Mouse (Mus musculus) MEL (cell line): ENCODE data around the gene Ppa1. TPM values are rescaled to one million over a fixed set of nuclear protein-coding genes. Genes with fewer than 3 reads are reported as not detected.
"Not testable (repeated sequence)": the region's sequence is repeated elsewhere in the genome, so short reads cannot be mapped to it uniquely, and the experiment has no call there.

Source experiments
- DNase-seq: peaks from one replicate; pipeline ENCODE4 v3.0.0; 2011; ENCODE audit warnings: low read depth, low spot score
- H3K27ac ChIP-seq: 2 replicates; pipeline ENCODE4 v1.5.1; 2012; ENCODE audit warnings: low read depth, mild to moderate bottlenecking, control low read depth, low read length, moderate library complexity; ENCODE audit not compliant: control insufficient read depth
- H3K27me3 ChIP-seq, 2 experiments: fragments of 150-350 bp in 1 of 2; sonication (generic) in 1 of 2; 2 replicates each; pipeline ENCODE4 v1.6.1; 2012; ENCODE audit warnings: low read length in 2 of 2, mild to moderate bottlenecking in 2 of 2, improper control_type of control experiment in 1 of 2, moderate library complexity in 1 of 2; ENCODE audit not compliant: insufficient read depth in 2 of 2, control insufficient read depth in 1 of 2
- H3K36me3 ChIP-seq, 2 experiments: 2 replicates each; pipeline ENCODE4 v1.6.1; 2012 to 2014; ENCODE audit warnings: low read length in 2 of 2, improper control_type of control experiment in 1 of 2, inconsistent platforms in 1 of 2, mild to moderate bottlenecking in 1 of 2; ENCODE audit not compliant: insufficient read depth in 2 of 2, control insufficient read depth in 1 of 2
- H3K4me1 ChIP-seq, 2 experiments: fragments of 150-350 bp in 1 of 2; sonication (generic) in 1 of 2; 2 replicates each; pipeline ENCODE4 v1.6.1; 2012; ENCODE audit warnings: low read length in 2 of 2, improper control_type of control experiment in 1 of 2, mild to moderate bottlenecking in 1 of 2; ENCODE audit not compliant: insufficient read depth in 2 of 2, control insufficient read depth in 1 of 2
- H3K4me3 ChIP-seq, 2 experiments: fragments of 150-350 bp in 1 of 2; sonication (generic) in 1 of 2; 2 replicates each; pipeline ENCODE4 v1.5.1; 2012; ENCODE audit warnings: low read depth in 2 of 2, low read length in 2 of 2, mild to moderate bottlenecking in 2 of 2, moderate library complexity in 2 of 2, control low read depth in 1 of 2, improper control_type of control experiment in 1 of 2; ENCODE audit not compliant: control insufficient read depth in 1 of 2, insufficient read depth in 1 of 2
- H3K79me2 ChIP-seq: 2 replicates; pipeline ENCODE4 v1.6.1; 2012; ENCODE audit warnings: mild to moderate bottlenecking, low read length, moderate library complexity; ENCODE audit not compliant: control insufficient read depth, poor library complexity, insufficient read depth
- H3K9ac ChIP-seq: 2 replicates; pipeline ENCODE4 v1.6.1; 2012; ENCODE audit warnings: low read depth, mild to moderate bottlenecking, control low read depth, low read length, moderate library complexity; ENCODE audit not compliant: control insufficient read depth, poor library complexity, severe bottlenecking
- H3K9me3 ChIP-seq: fragments of 150-350 bp; sonication (generic); replicated peaks from 2 replicates; pipeline ENCODE4 v1.6.1; 2012; ENCODE audit warnings: mild to moderate bottlenecking, low read length, improper control_type of control experiment, moderate library complexity; ENCODE audit not compliant: insufficient read depth
- BHLHE40 ChIP-seq: IDR thresholded peaks from 2 replicates; pipeline ENCODE4 v1.6.1; 2012; ENCODE audit warnings: low read depth, mild to moderate bottlenecking, inconsistent platforms, low read length, improper control_type of control experiment, borderline replicate concordance
- CHD1 ChIP-seq: IDR thresholded peaks from 2 replicates; pipeline ENCODE4 v1.6.1; 2012; ENCODE audit warnings: low read depth, mild to moderate bottlenecking, inconsistent platforms, low read length, improper control_type of control experiment
- CHD2 ChIP-seq: IDR thresholded peaks from 2 replicates; pipeline ENCODE4 v1.6.1; 2011; ENCODE audit warnings: low read length, improper control_type of control experiment
- CTCF ChIP-seq, 3 experiments: IDR thresholded peaks in 2 of 3; conservative IDR thresholded peaks in 1 of 3; 2 replicates each; pipeline ENCODE4 v1.5.1; 2011 to 2012; ENCODE audit warnings: low read length in 3 of 3, low read depth in 2 of 3, mild to moderate bottlenecking in 2 of 3, improper control_type of control experiment in 1 of 3, inconsistent platforms in 1 of 3, mixed read lengths in 1 of 3, moderate library complexity in 1 of 3; ENCODE audit not compliant: control insufficient read depth in 1 of 3, insufficient read depth in 1 of 3, poor library complexity in 1 of 3, severe bottlenecking in 1 of 3
- ELF1 ChIP-seq: IDR thresholded peaks from 2 replicates; pipeline ENCODE4 v1.6.1; 2014; ENCODE audit warnings: low read depth, mild to moderate bottlenecking, inconsistent platforms, low read length, improper control_type of control experiment, moderate library complexity
- EP300 ChIP-seq, 2 experiments: IDR thresholded peaks; 2 replicates each; pipeline ENCODE4 v1.6.1; 2011; ENCODE audit warnings: improper control_type of control experiment in 2 of 2, low read length in 2 of 2, low read depth in 1 of 2, mild to moderate bottlenecking in 1 of 2
- KAT2A ChIP-seq: conservative IDR thresholded peaks from 2 replicates; pipeline ENCODE4 v1.6.1; 2012; ENCODE audit warnings: low read depth, low read length, improper control_type of control experiment, inconsistent platforms
- MAX ChIP-seq: IDR thresholded peaks from 2 replicates; pipeline ENCODE4 v1.6.1; 2011; ENCODE audit warnings: low read length, improper control_type of control experiment
- MAZ ChIP-seq: IDR thresholded peaks from 2 replicates; pipeline ENCODE4 v1.6.1; 2012; ENCODE audit warnings: low read depth, mild to moderate bottlenecking, inconsistent platforms, low read length, improper control_type of control experiment
- MXI1 ChIP-seq: IDR thresholded peaks from 2 replicates; pipeline ENCODE4 v1.6.1; 2011; ENCODE audit warnings: mild to moderate bottlenecking, low read depth, low read length, improper control_type of control experiment
- MYB ChIP-seq: IDR thresholded peaks from 2 replicates; pipeline ENCODE4 v1.6.1; 2011; ENCODE audit warnings: mild to moderate bottlenecking, low read depth, low read length, improper control_type of control experiment
- POLR2AphosphoS5 ChIP-seq: IDR thresholded peaks from 2 replicates; pipeline ENCODE4 v1.6.1; 2012; ENCODE audit warnings: low read depth, borderline replicate concordance, mild to moderate bottlenecking, inconsistent platforms, low read length, moderate library complexity, mixed read lengths
- RAD21 ChIP-seq: IDR thresholded peaks from 2 replicates; pipeline ENCODE4 v1.6.1; 2011; ENCODE audit warnings: mild to moderate bottlenecking, low read depth, low read length, improper control_type of control experiment
- RCOR1 ChIP-seq: IDR thresholded peaks from 2 replicates; pipeline ENCODE4 v1.6.1; 2012; ENCODE audit warnings: low read depth, mild to moderate bottlenecking, inconsistent platforms, low read length, improper control_type of control experiment
- SMC3 ChIP-seq: IDR thresholded peaks from 2 replicates; pipeline ENCODE4 v1.6.1; 2011; ENCODE audit warnings: low read depth, low read length, improper control_type of control experiment
- TBP ChIP-seq: IDR thresholded peaks from 2 replicates; pipeline ENCODE4 v1.8.0; 2011; ENCODE audit warnings: low read depth, low read length, improper control_type of control experiment
- UBTF ChIP-seq: IDR thresholded peaks from 2 replicates; pipeline ENCODE4 v1.6.1; 2012; ENCODE audit warnings: low read depth, mild to moderate bottlenecking, inconsistent platforms, low read length, improper control_type of control experiment, moderate library complexity, borderline replicate concordance; ENCODE audit not compliant: insufficient read depth
- USF1 ChIP-seq: IDR thresholded peaks from 2 replicates; pipeline ENCODE4 v1.6.1; 2014; ENCODE audit warnings: low read depth, mild to moderate bottlenecking, inconsistent platforms, low read length, improper control_type of control experiment, moderate library complexity
- ZMIZ1 ChIP-seq: IDR thresholded peaks from 2 replicates; pipeline ENCODE4 v1.6.1; 2012; ENCODE audit warnings: low read depth, mild to moderate bottlenecking, inconsistent platforms, low read length, improper control_type of control experiment, moderate library complexity
- ZNF384 ChIP-seq: IDR thresholded peaks from 2 replicates; pipeline ENCODE4 v1.6.1; 2012; ENCODE audit warnings: low read depth, mild to moderate bottlenecking, inconsistent platforms, low read length, improper control_type of control experiment
- polyA plus RNA-seq, 2 experiments: library from polyadenylated mRNA; stranded (reverse) in 1 of 2; unstranded in 1 of 2; fragments of >175 nt in 1 of 2; fragments of >200 nt in 1 of 2; gene quantifications; 2 replicates each; pipeline versions ENCODE4 v1.2.1 to v1.2.4; 2012; ENCODE audit warnings: low replicate concordance in 2 of 2, low read depth in 1 of 2; ENCODE audit not compliant: insufficient read length in 2 of 2, insufficient read depth in 1 of 2, missing spikeins in 1 of 2
- total RNA-seq: library from RNA; depleted of rRNA; stranded (reverse); fragments of 300-350 nt; gene quantifications from 2 replicates; pipeline ENCODE4 v1.2.3, GENCODE M21; 2012

Ppa1 gene
- total and polyA plus RNA-seq, 3 experiments, result 197 to 201 TPM; not detected in 1

- TF ChIP-seq MXI1 (no peak), ELF1 (no peak), ZNF384 (no peak), SMC3 (peak; percentile 85), BHLHE40 (no peak), MAZ (0 out of 2 replicates have a peak, but pooled peaks have one; percentile 43), TBP (no peak), CHD1 (no peak), POLR2AphosphoS5 (no peak), RAD21 (peak; percentile 81), EP300 (IDR thresholded peaks at IDR 0.05; ENCODE audit: low read depth in 1 of 2, low read length in 2 of 2) (no peak), CHD2 (no peak), RCOR1 (no peak), USF1 (no peak), UBTF (no peak)
- TF ChIP-seq, all 39 proteins: peak for 6
These were observed 45.9 kb upstream of the Ppa1 start (continued) for GRCm38 (mm10) chr10:61602283-61603033.

GRCm38 (mm10) chr10:61604376-61605065, 43.8 kb upstream of the Ppa1 start:
- Histone ChIP-seq H3K4me1 (no peaks in the 10 kb centered on the region), H3K27ac (no peak overlapping the region), H3K27me3 (no peaks in the 10 kb centered on the region), H3K9me3 (no peaks in the 10 kb centered on the region), H3K36me3 (no peaks in the 10 kb centered on the region), H3K79me2 (no peaks in the 10 kb centered on the region), H3K4me3 (no peak overlapping the region)
- DNase-seq, result no peak
- TF ChIP-seq KAT2A, result no peak
- TF ChIP-seq MYB, result no peak
- no peak for TF ChIP-seq CHD1
- no peak for TF ChIP-seq ZMIZ1
- no peak for TF ChIP-seq BHLHE40
- TF ChIP-seq RAD21, result no peak
- TF ChIP-seq MAX, result no peak
- no peak for TF ChIP-seq CTCF (IDR thresholded peaks at IDR 0.05 in 2 of 3, conservative IDR thresholded peaks at IDR 0.05 in 1 of 3; ENCODE audit: control insufficient read depth in 1 of 3, insufficient read depth in 1 of 3, low read depth in 2 of 3, low read length in 3 of 3, poor library complexity in 1 of 3, severe bottlenecking in 1 of 3)
- TF ChIP-seq MXI1, result no peak
- TF ChIP-seq USF1, result no peak
- TF ChIP-seq, all 39 proteins: peak for 0
- no peak overlapping the region for H3K9ac ChIP-seq

- not testable (repeated sequence) for H3K9ac ChIP-seq, H3K4me3 ChIP-seq, H3K79me2 ChIP-seq, H3K36me3 ChIP-seq, DNase-seq, H3K4me1 ChIP-seq, H3K9me3 ChIP-seq, H3K27ac ChIP-seq, H3K27me3 ChIP-seq
These were observed 43.0 kb upstream of the Ppa1 start for GRCm38 (mm10) chr10:61605381-61605780.
